Mouse (Mus musculus) C2C12 (cell line): ENCODE measurements around the gene Cdk12. TPM values are rescaled to one million over a fixed set of nuclear protein-coding genes. Genes with fewer than 3 reads are reported as not detected.

Experiments used
- H3K27me3 ChIP-seq: one replicate; pipeline ENCODE4 v1.6.1; 2011; ENCODE audit not compliant: control insufficient read depth, insufficient read depth, insufficient read length
- H3K36me3 ChIP-seq: one replicate; pipeline ENCODE4 v1.6.1; 2011; ENCODE audit not compliant: control insufficient read depth, insufficient read depth
- H3K4me3 ChIP-seq: one replicate; pipeline ENCODE4 v1.5.1; 2011; ENCODE audit warnings: mild to moderate bottlenecking, control low read depth; ENCODE audit not compliant: poor library complexity, insufficient read depth, severe bottlenecking
- H3K79me2 ChIP-seq: one replicate; pipeline ENCODE4 v1.6.1; 2011; ENCODE audit not compliant: control insufficient read depth, insufficient read depth
- H3K79me3 ChIP-seq: one replicate; pipeline ENCODE4 v1.6.1; 2011; ENCODE audit warnings: low read depth, control low read depth
- H3ac ChIP-seq: one replicate; pipeline ENCODE3; 2011; ENCODE audit warnings: low read depth; ENCODE audit not compliant: control insufficient read depth, insufficient read length
- CEBPB ChIP-seq: IDR thresholded peaks from one replicate; pipeline ENCODE4 v1.6.1; 2011; ENCODE audit warnings: low read depth, mild to moderate bottlenecking, control low read depth, moderate library complexity
- CTCF ChIP-seq: IDR thresholded peaks from one replicate; pipeline ENCODE4 v1.5.1; 2011; ENCODE audit not compliant: control insufficient read depth, insufficient read depth, insufficient read length
- FOSL1 ChIP-seq: IDR thresholded peaks from one replicate; pipeline ENCODE4 v1.8.0; 2011; ENCODE audit warnings: mild to moderate bottlenecking, low read length; ENCODE audit not compliant: poor library complexity, insufficient read depth, severe bottlenecking
- MAX ChIP-seq: IDR thresholded peaks from one replicate; pipeline ENCODE4 v1.6.1; 2011; ENCODE audit warnings: mild to moderate bottlenecking, control low read depth
- MYOD1 ChIP-seq: IDR thresholded peaks from one replicate; pipeline ENCODE4 v1.6.1; 2011; ENCODE audit warnings: low read depth; ENCODE audit not compliant: control insufficient read depth, insufficient read length
- MYOG ChIP-seq: IDR thresholded peaks from one replicate; pipeline ENCODE4 v1.6.1; 2011; ENCODE audit not compliant: control insufficient read depth, insufficient read length; ENCODE audit errors: extremely low read depth
- USF1 ChIP-seq: IDR thresholded peaks from one replicate; pipeline ENCODE4 v1.6.1; 2011; ENCODE audit warnings: low read depth, mild to moderate bottlenecking, control low read depth, moderate library complexity
- microRNA-seq: library from miRNA; unstranded; fragments of <30 nt; microRNA quantifications from one replicate; pipeline ENCODE4, GENCODE M21; 2019; ENCODE audit warnings: borderline microRNAs expressed
- polyA plus RNA-seq: library from polyadenylated mRNA; unstranded; fragments of >200 nt; fragmentation: generic; extraction: Trizol; gene quantifications from one replicate; pipeline ENCODE4 v1.2.1, GENCODE M21; 2012; ENCODE audit warnings: missing spikeins

Gene Cdk12
- polyA plus RNA-seq, 1 experiment: 8.7 TPM

DNA sequence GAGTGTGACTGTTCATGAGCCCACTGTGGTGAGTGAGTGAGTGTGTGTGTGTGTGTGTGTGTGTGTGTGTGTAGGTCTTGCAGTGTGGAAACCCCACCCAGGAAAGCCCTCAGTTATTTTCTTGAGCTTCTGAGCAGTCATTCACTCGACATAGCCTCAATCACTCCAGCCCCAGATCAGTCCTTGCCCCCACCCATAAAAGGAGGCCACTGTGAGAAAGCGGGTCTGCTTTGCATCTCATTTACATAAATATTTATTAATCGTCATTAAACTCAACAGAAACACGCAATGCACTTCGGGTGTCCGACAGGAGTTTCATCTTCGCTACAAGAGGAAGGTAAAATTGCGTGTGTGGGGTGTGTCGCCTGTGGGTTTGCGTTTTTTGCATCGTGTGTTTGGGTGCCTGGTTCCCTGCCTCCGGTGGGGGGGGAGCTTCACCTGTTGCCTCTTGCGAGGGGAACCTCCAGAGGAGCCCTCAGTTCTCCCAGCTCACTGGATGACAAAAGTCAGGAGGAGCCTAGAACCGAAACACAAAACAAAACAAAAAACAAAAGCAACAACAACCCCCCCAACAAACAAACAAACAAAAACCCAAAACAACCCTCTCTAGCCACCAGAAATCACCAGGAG lies 122.4 kb downstream of the Cdk12 start:
- Histone ChIP-seq H3K79me3 (no peaks in the 10 kb centered on the region), H3K27me3 (peaks cover 91% of the 10 kb centered on the region)
- TF ChIP-seq USF1: no peak
- TF ChIP-seq MYOD1: no peak
- TF ChIP-seq MYOG: no peak
- no peak for TF ChIP-seq MAX
- no peak for TF ChIP-seq CTCF
- no peak for TF ChIP-seq CEBPB
- TF ChIP-seq FOSL1: no peak

DNA sequence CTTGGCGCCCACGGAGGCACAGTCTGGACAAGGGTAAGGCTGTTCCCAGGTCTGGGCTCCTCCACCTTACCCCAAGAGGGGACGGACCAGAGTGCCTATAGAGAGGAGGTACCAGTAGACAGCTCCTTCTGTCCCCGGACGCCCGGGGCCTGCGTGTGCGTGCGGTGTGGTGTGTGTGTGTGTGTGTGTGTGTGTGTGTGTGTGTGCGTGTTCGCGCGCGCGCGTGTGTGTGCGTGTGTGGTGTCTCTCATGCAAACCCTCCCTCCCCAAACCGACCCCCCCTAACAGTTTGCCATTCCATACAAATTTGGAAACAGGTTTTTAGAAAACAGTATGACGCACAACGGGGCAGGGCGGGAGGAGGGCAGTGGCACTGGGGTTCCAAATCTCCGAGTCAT lies 123.0 kb downstream of the Cdk12 start:
- peaks cover 91% of the 10 kb centered on the region for H3K27me3 ChIP-seq
- no peak overlapping the region for H3ac ChIP-seq
- H3K79me2 ChIP-seq: no peaks in the 10 kb centered on the region
- H3K36me3 ChIP-seq: no peaks in the 10 kb centered on the region
- H3K79me3 ChIP-seq: no peaks in the 10 kb centered on the region
- no peak overlapping the region for H3K4me3 ChIP-seq
- TF ChIP-seq MYOD1: no peak
- TF ChIP-seq MAX: no peak
- TF ChIP-seq FOSL1: no peak
- no peak for TF ChIP-seq USF1
- no peak for TF ChIP-seq CEBPB
- TF ChIP-seq CTCF: no peak
- TF ChIP-seq MYOG: no peak

More for the DNA sequence above, 122.4 kb downstream of the Cdk12 start:
- H3K79me2 ChIP-seq: no peaks in the 10 kb centered on the region
- no peak overlapping the region for H3K4me3 ChIP-seq
- no peaks in the 10 kb centered on the region for H3K36me3 ChIP-seq
- no peak overlapping the region for H3ac ChIP-seq

DNA sequence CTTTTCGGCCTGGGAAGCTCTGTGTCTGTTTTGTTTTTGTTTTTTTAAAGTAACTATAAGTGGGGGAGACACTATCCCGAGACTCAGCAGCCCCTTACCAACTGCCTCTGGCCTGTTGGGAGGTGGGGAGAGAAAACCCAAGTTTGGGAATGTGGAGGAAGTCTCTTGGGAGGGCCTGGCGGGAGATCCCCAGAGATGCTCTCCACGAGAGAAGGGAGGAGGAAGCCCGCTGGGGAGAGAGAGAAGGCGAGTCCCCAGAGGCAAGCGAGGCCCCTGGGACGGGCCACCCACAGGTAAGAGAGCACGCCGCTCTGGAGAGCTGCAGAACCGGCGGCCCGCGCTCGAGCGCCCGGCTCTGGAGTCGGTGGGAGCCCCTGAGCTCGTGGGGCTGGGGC lies 123.9 kb downstream of the Cdk12 start:
- Histone ChIP-seq H3K4me3 (no peak overlapping the region), H3K36me3 (no peaks in the 10 kb centered on the region), H3K27me3 (peaks cover 90% of the 10 kb centered on the region), H3ac (no peak overlapping the region), H3K79me3 (no peaks in the 10 kb centered on the region), H3K79me2 (no peaks in the 10 kb centered on the region)
- TF ChIP-seq USF1 (no peak), CEBPB (no peak), MAX (no peak), MYOG (no peak), MYOD1 (no peak), FOSL1 (no peak), CTCF (no peak)

GRCm38 (mm10) chr11:98327136-98328030 lies 124.5 kb downstream of the Cdk12 start:
- Histone ChIP-seq H3K27me3 (peaks cover 84% of the 10 kb centered on the region), H3K4me3 (no peak overlapping the region), H3K79me2 (no peaks in the 10 kb centered on the region), H3K79me3 (no peaks in the 10 kb centered on the region), H3K36me3 (no peaks in the 10 kb centered on the region), H3ac (no peak overlapping the region)
- no peak for TF ChIP-seq FOSL1
- no peak for TF ChIP-seq MYOD1
- TF ChIP-seq MAX: no peak
- no peak for TF ChIP-seq MYOG
- no peak for TF ChIP-seq CEBPB
- TF ChIP-seq CTCF: no peak
- no peak for TF ChIP-seq USF1

DNA sequence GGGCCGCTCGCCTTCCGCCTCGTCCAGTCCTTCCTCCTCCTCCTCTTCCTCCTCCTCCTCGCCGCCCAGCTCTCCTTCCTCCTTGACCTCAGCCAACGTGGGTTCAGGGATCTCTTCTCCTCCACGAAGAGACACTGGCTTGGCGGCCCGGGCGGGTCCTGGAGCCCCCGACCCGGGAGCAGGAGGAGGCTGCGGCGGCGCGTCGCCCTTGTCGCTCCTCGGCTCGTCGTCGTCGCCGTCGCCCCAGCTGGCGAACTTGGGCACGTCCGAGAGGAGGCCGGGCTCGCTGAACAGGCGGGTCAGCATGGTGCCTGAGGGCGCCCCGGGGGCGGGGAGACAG lies 125.1 kb downstream of the Cdk12 start:
- no peak overlapping the region for H3K4me3 ChIP-seq

More for the DNA sequence above, 125.1 kb downstream of the Cdk12 start:
- Histone ChIP-seq H3K79me3 (no peaks in the 10 kb centered on the region), H3K79me2 (no peaks in the 10 kb centered on the region), H3ac (no peak overlapping the region), H3K36me3 (no peaks in the 10 kb centered on the region), H3K27me3 (peaks cover 79% of the 10 kb centered on the region)
- TF ChIP-seq CEBPB (no peak), CTCF (no peak), USF1 (no peak), MYOD1 (no peak), FOSL1 (no peak), MAX (no peak), MYOG (no peak)

Small RNA genes lying within 50 kb of the gene (microRNA-seq; reads per million reads assigned to microRNA genes)
- gene Gm27399 (not detected), gene Mir5119 (not detected)

Other genes with a start within 250 kb of the Cdk12 start
- 0.25 TPM for gene Plxdc1, start 216.6 kb upstream of the Cdk12 start, polyA plus RNA-seq
- gene Arl5c, start 206.9 kb upstream of the Cdk12 start, polyA plus RNA-seq: 0.54 TPM
- 6.1 TPM for gene Cacnb1, start 180.0 kb upstream of the Cdk12 start, polyA plus RNA-seq
- 3,682 TPM for gene Rpl19, start 176.3 kb upstream of the Cdk12 start, polyA plus RNA-seq
- gene Stac2, start 149.6 kb upstream of the Cdk12 start, polyA plus RNA-seq: 34.6 TPM
- gene Fbxl20, start 52.7 kb upstream of the Cdk12 start, polyA plus RNA-seq: 2.0 TPM
- gene Med1, start 9.8 kb upstream of the Cdk12 start, polyA plus RNA-seq: 18.0 TPM
- not detected for gene Neurod2, start 126.6 kb downstream of the Cdk12 start, polyA plus RNA-seq
- gene Ppp1r1b, start 145.3 kb downstream of the Cdk12 start, polyA plus RNA-seq: 0.28 TPM
- 28.3 TPM for gene Stard3, start 155.3 kb downstream of the Cdk12 start, polyA plus RNA-seq
- 0.13 TPM for gene Tcap, start 180.8 kb downstream of the Cdk12 start, polyA plus RNA-seq
- 0.04 TPM for gene Pnmt, start 183.4 kb downstream of the Cdk12 start, polyA plus RNA-seq
- gene Pgap3, start 197.4 kb downstream of the Cdk12 start, polyA plus RNA-seq: 6.3 TPM
- 15.4 TPM for gene Erbb2, start 209.4 kb downstream of the Cdk12 start, polyA plus RNA-seq
- gene Mien1, start 235.9 kb downstream of the Cdk12 start, polyA plus RNA-seq: 73.7 TPM
- gene Grb7, start 243.3 kb downstream of the Cdk12 start, polyA plus RNA-seq: not detected